Mouse (Mus musculus): Measurements from ENCODE around the gene Cep295nl. TPM values are rescaled to one million over a fixed set of nuclear protein-coding genes. Genes with fewer than 3 reads are reported as not detected.
"Not testable (repeated sequence)": the region's sequence is repeated elsewhere in the genome, so short reads cannot be mapped to it uniquely, and the experiment has no call there.

The Cep295nl gene
- 0.10 and 0.45 TPM in 2 replicates for polyA plus RNA-seq (2012; rRNA removed)

GRCm38 (mm10) chr11:118342400-118342981 is at the start of gene Cep295nl:
Gene Cep295nl (minus strand): TSS chr11:118342500.
- peak; percentile 67 for DNase-seq (ENCODE audit: low read depth)
- no peak for TF ChIP-seq POLR2A (IDR thresholded peaks at IDR 0.05; ENCODE audit: borderline replicate concordance, extremely low read depth, insufficient read depth, insufficient read length, poor library complexity, severe bottlenecking)
- no peak for TF ChIP-seq CTCF (IDR thresholded peaks at IDR 0.05; ENCODE audit: borderline replicate concordance, extremely low read depth, insufficient read depth, insufficient read length)

- DNase-seq (ENCODE audit: low read depth) = not testable (repeated sequence)
Measured at GRCm38 (mm10) chr11:118387816-118388215, 45.5 kb upstream of the Cep295nl start.

GRCm38 (mm10) chr11:118379251-118380009 is 37.1 kb upstream of the Cep295nl start:
- TF ChIP-seq POLR2A (IDR thresholded peaks at IDR 0.05; ENCODE audit: borderline replicate concordance, extremely low read depth, insufficient read depth, insufficient read length, poor library complexity, severe bottlenecking) (no peak), CTCF (IDR thresholded peaks at IDR 0.05; ENCODE audit: borderline replicate concordance, extremely low read depth, insufficient read depth, insufficient read length) (peak; percentile 92)
- peak; percentile 77 for DNase-seq (ENCODE audit: low read depth)

GRCm38 (mm10) chr11:118378656-118379055 is 36.4 kb upstream of the Cep295nl start:
- TF ChIP-seq POLR2A (IDR thresholded peaks at IDR 0.05; ENCODE audit: borderline replicate concordance, extremely low read depth, insufficient read depth, insufficient read length, poor library complexity, severe bottlenecking) (no peak), CTCF (IDR thresholded peaks at IDR 0.05; ENCODE audit: borderline replicate concordance, extremely low read depth, insufficient read depth, insufficient read length) (no peak)
- DNase-seq (ENCODE audit: low read depth) = no peak

GRCm38 (mm10) chr11:118376323-118376722 is 34.0 kb upstream of the Cep295nl start:
- DNase-seq (ENCODE audit: low read depth) = not testable (repeated sequence)

- TF ChIP-seq CTCF (IDR thresholded peaks at IDR 0.05; ENCODE audit: borderline replicate concordance, extremely low read depth, insufficient read depth, insufficient read length) = no peak
- TF ChIP-seq POLR2A (IDR thresholded peaks at IDR 0.05; ENCODE audit: borderline replicate concordance, extremely low read depth, insufficient read depth, insufficient read length, poor library complexity, severe bottlenecking) = no peak
- DNase-seq (ENCODE audit: low read depth) = no peak
Measured at GRCm38 (mm10) chr11:118375881-118376280, 33.6 kb upstream of the Cep295nl start.

GRCm38 (mm10) chr11:118375461-118375860 is 33.2 kb upstream of the Cep295nl start:
- DNase-seq (ENCODE audit: low read depth) = no peak

GRCm38 (mm10) chr11:118375006-118375405 is 32.7 kb upstream of the Cep295nl start:
- DNase-seq (ENCODE audit: low read depth) = peak; percentile 72
- no peak for TF ChIP-seq POLR2A (IDR thresholded peaks at IDR 0.05; ENCODE audit: borderline replicate concordance, extremely low read depth, insufficient read depth, insufficient read length, poor library complexity, severe bottlenecking)
- TF ChIP-seq CTCF (IDR thresholded peaks at IDR 0.05; ENCODE audit: borderline replicate concordance, extremely low read depth, insufficient read depth, insufficient read length) = peak; percentile 9; the same call in 1 of the 2 replicates

More at GRCm38 (mm10) chr11:118375461-118375860, 33.2 kb upstream of the Cep295nl start:
- no peak for TF ChIP-seq POLR2A (IDR thresholded peaks at IDR 0.05; ENCODE audit: borderline replicate concordance, extremely low read depth, insufficient read depth, insufficient read length, poor library complexity, severe bottlenecking)
- no peak for TF ChIP-seq CTCF (IDR thresholded peaks at IDR 0.05; ENCODE audit: borderline replicate concordance, extremely low read depth, insufficient read depth, insufficient read length)

- TF ChIP-seq POLR2A (IDR thresholded peaks at IDR 0.05; ENCODE audit: borderline replicate concordance, extremely low read depth, insufficient read depth, insufficient read length, poor library complexity, severe bottlenecking) = no peak
- no peak for TF ChIP-seq CTCF (IDR thresholded peaks at IDR 0.05; ENCODE audit: borderline replicate concordance, extremely low read depth, insufficient read depth, insufficient read length)
- no peak for DNase-seq (ENCODE audit: low read depth)
Measured at GRCm38 (mm10) chr11:118374506-118374905, 32.2 kb upstream of the Cep295nl start.

GRCm38 (mm10) chr11:118372641-118373040 is 30.3 kb upstream of the Cep295nl start:
- TF ChIP-seq POLR2A (IDR thresholded peaks at IDR 0.05; ENCODE audit: borderline replicate concordance, extremely low read depth, insufficient read depth, insufficient read length, poor library complexity, severe bottlenecking) = no peak
- TF ChIP-seq CTCF (IDR thresholded peaks at IDR 0.05; ENCODE audit: borderline replicate concordance, extremely low read depth, insufficient read depth, insufficient read length) = no peak
- DNase-seq (ENCODE audit: low read depth) = no peak

- TF ChIP-seq POLR2A (IDR thresholded peaks at IDR 0.05; ENCODE audit: borderline replicate concordance, extremely low read depth, insufficient read depth, insufficient read length, poor library complexity, severe bottlenecking) (no peak), CTCF (IDR thresholded peaks at IDR 0.05; ENCODE audit: borderline replicate concordance, extremely low read depth, insufficient read depth, insufficient read length) (no peak)
- no peak for DNase-seq (ENCODE audit: low read depth)
Measured at GRCm38 (mm10) chr11:118371876-118372275, 29.6 kb upstream of the Cep295nl start.

GRCm38 (mm10) chr11:118369657-118370056 is 27.4 kb upstream of the Cep295nl start:
- no peak for TF ChIP-seq CTCF (IDR thresholded peaks at IDR 0.05; ENCODE audit: borderline replicate concordance, extremely low read depth, insufficient read depth, insufficient read length)
- TF ChIP-seq POLR2A (IDR thresholded peaks at IDR 0.05; ENCODE audit: borderline replicate concordance, extremely low read depth, insufficient read depth, insufficient read length, poor library complexity, severe bottlenecking) = no peak

More at GRCm38 (mm10) chr11:118369657-118370056, 27.4 kb upstream of the Cep295nl start:
- DNase-seq (ENCODE audit: low read depth) = no peak

All from brain, embryonic 14.5 days (tissue).